Mouse (Mus musculus) gastrocnemius, postnatal 14 days (tissue): ENCODE data around the gene Tenm4. TPM values are rescaled to one million over a fixed set of nuclear protein-coding genes. Genes with fewer than 3 reads are reported as not detected.

Experiments
- DNase-seq: peaks from one replicate; pipeline ENCODE4 v3.0.0; 2021; ENCODE audit warnings: mixed read lengths
- intact Hi-C: fragments of 180-260 bp; cut with DNase I; formaldehyde crosslinking; loops from one replicate; pipeline ENCODE4 v1.15.1; 2025; ENCODE audit warnings: low total_unique reads
- total RNA-seq, 2 experiments: library from RNA; stranded (reverse); gene quantifications; 2 replicates each; pipeline ENCODE4 v1.2.3; 2021

Tenm4 gene
- total RNA-seq, 2 experiments from 2014 or later = 3.9 to 6.5 TPM

DNA sequence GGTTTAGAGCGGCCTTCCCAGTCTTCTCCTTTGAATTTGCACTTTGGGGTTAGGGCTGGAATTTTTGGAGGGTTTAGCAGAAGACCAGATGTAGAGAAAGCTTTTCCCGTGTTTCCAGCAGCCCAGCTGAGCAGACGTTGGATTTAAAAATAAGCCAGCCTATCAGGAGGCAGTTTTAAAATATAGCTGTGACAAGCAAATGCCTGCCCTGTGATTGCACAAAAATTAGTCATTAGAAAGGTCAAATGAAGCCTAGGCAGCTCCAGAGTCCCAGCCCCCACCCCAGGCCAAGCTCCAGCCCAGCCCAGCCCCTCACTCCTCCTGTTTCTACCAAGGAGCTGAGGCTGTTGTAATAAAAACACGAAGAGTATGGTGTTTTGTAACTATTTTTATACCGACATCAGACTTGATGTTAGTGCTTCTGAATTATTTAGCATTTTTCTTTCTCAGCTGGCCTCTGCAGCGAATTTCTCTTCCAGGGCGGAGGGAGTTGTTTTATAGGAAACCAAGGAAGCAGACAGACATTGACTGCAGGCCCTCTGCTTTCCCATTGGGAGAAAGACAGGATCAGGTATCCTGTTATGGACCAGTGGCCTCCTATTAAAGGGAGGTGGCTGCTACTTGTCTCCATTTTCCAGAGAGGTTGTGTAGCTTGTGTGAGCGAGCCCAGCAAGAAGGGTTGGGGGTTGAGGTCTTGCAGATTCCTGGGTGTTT is 59.1 kb downstream of the Tenm4 start:
- intact Hi-C loops = no loop called here

GRCm38 (mm10) chr7:96230720-96231241 is 59.7 kb downstream of the Tenm4 start:
- intact Hi-C loops = no loop called here
- DNase-seq = no peak

More for the DNA sequence above, 59.1 kb downstream of the Tenm4 start:
- no peak for DNase-seq

DNA sequence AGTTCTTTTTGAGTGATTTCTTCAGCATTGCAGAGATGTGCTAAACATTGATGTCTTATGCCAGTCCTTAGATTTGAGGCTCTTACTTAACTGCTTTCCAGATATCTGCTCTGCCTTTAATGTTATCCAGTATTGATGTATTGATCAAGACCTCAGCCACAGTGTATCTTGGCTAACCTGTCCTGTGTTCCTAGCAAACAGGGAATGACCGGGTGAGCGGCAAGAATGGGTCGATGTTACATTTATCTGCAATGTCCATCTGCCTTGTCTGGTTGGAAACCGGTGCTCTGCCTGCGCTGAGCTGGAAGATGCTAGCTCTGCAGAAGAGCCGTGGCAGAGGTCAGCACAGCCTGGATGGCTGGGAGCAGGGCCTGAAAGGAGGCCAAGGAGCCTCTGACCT is 64.8 kb downstream of the Tenm4 start:
- no peak for DNase-seq
- intact Hi-C loops = no loop called here

DNA sequence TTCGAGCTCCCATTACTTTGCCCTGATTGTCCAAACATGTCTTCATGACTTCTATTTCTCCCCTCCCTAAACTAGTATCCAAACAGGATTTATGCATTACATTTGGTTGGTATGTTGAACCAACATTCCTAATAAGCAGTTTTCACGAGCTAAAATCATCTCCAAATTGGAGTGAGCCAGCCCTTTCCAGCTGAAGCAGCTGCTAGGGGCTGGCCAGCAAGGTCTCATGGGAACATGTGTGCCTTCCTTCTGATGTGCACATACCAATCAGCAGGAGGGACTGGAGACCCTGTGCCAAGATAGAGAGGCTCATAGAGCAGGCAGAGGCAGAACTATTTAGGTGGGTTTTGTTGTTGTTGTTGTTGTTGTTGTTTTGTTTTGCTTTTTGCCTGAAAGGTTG is 69.6 kb downstream of the Tenm4 start:
- intact Hi-C loops = no loop called here
- DNase-seq = peak; percentile 37

DNA sequence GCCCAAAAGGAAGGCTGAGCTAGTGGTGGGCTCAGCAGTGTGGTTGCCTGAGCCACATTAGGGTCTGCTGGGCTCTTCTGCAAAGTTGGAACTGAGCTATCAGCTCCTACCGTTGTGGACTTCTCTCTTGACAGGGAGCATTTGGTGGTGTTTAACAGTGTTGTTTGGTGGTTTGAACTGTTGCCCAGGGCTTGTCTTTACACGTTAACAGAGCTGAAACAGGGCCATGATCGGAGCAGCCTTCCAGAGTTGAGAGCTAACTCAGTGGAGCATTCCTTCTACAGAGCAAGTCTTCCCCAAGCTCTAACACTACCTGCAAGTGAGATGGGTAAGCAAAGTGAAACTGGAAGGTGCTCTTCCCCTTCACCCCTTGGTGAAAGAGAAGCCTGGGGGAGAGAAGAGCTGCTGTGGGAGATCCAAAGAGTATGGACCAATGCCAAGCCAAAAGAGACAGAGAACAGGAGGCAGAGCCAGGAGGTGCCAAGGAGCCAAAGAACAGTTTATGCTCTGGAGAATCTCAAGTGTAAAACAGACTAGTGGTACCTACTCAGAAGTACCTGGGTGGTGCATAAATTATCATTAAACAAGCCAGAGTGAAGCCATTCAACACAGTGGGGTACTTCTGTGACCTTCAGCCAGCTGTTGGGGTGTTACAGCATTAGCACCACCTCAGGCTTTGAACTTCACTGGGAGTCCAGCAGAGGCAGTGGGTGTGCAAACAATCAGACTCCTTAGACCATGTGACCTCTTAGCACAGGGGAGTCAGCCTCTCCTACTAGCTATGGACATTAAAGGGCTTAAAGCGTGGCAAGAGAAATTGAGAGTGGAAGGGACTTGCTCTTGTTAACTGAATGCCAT is 71.5 kb downstream of the Tenm4 start:
- intact Hi-C loops = no loop called here
- DNase-seq = no peak

- no peak for DNase-seq
- intact Hi-C loops = no loop called here
Measured at GRCm38 (mm10) chr7:96244796-96245195, 73.8 kb downstream of the Tenm4 start.

GRCm38 (mm10) chr7:96259630-96260029 is 88.6 kb downstream of the Tenm4 start:
- no peak for DNase-seq
- intact Hi-C loops = no loop called here

DNA sequence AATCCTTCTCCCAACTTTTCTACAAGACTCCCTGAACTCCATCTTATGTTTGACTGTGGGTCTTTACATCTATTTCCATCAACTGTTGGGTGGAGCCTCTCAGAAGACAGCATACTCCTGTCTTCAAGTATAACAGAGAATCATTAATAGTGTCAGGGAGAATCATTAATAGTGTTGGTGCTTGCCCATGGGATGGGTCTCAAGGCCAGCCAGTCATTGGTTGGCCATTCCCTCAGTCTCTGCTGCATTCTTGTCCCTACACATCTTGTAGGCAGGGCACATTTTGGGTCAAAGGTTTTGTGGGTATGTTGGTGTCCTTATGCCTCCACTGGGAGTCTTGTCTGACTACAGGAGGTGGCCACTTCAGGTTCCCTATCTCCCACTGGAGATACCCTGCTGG is 91.1 kb downstream of the Tenm4 start:
- intact Hi-C loops = no loop called here

GRCm38 (mm10) chr7:96265941-96266340 is 94.9 kb downstream of the Tenm4 start:
- intact Hi-C loops = no loop called here
- DNase-seq = peak; percentile 23

More for the DNA sequence above, 91.1 kb downstream of the Tenm4 start:
- no peak for DNase-seq

GRCm38 (mm10) chr7:96267266-96267665 is 96.2 kb downstream of the Tenm4 start:
- DNase-seq = peak; percentile 19
- intact Hi-C loops = no loop called here

GRCm38 (mm10) chr7:96270684-96271083 is 99.6 kb downstream of the Tenm4 start:
- intact Hi-C loops = no loop called here
- DNase-seq = no peak

GRCm38 (mm10) chr7:96272068-96272467 is 101.0 kb downstream of the Tenm4 start:
- DNase-seq = no peak
- intact Hi-C loops = no loop called here

DNA sequence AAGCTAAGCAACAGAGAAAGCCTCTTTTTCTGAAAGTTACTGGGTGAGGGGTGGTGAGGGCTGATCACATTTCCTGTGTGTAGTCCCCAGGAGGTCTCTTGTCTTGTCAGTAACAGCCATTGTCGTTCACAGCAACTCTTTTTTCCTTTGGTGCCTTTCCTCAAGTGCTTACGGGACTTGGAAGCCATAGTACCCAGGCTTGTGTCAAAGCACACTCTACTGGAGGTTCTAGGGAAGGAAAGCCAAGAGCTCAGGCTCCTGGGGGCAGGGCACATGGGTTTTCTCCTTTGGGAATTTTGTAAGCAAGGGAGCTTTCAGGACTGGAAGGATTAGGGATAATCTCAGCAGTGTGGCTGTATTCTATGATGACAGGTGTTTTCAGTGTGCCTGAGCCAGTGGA is 103.4 kb downstream of the Tenm4 start:
- DNase-seq = no peak
- intact Hi-C loops = no loop called here

- intact Hi-C loops = no loop called here
- no peak for DNase-seq
Measured at GRCm38 (mm10) chr7:96277550-96277949, 106.5 kb downstream of the Tenm4 start.

GRCm38 (mm10) chr7:96278378-96278777 is 107.3 kb downstream of the Tenm4 start:
- no peak for DNase-seq
- intact Hi-C loops = no loop called here

DNA sequence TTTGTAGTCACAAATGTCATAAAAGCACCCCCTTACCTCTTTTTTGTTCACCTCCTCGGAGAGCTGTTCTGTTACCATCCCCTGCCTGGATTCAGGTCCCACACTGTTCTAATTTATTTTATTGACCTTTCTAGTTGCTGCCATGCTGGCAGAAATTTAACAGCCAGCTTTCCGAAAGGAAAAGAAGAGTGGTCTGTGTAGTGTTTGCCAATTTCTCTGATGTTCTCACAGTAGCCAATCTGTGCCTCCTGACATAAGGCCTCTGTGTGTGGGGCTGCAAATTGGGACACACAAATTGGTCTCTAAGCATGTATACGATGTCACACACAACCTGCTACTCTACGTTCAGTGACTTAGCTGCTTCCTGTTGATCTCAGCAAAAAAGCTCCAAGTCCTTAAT is 109.7 kb downstream of the Tenm4 start:
- intact Hi-C loops = no loop called here
- DNase-seq = no peak

GRCm38 (mm10) chr7:96290576-96290975 is 119.5 kb downstream of the Tenm4 start:
- intact Hi-C loops = no loop called here
- no peak for DNase-seq

DNA sequence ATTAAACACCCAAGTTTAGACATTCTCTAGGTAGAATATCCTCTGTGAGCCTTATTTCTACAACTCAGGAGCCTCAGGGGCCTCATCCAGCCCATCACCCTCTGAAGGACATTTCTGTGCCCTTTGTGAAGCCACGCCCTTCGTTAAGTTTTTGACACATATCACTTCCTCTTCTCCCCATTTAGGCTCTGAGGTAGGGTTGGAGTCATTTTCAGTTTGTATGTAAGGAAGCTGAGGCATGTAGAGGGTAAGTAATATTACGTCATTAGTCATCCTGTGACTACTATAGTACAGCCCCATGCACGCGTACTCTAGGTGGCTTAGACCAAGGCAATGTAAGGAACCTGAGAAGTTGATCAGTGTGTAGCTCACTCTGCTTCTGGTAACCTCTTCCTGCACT is 124.9 kb downstream of the Tenm4 start:
- DNase-seq = no peak
- intact Hi-C loops = no loop called here

DNA sequence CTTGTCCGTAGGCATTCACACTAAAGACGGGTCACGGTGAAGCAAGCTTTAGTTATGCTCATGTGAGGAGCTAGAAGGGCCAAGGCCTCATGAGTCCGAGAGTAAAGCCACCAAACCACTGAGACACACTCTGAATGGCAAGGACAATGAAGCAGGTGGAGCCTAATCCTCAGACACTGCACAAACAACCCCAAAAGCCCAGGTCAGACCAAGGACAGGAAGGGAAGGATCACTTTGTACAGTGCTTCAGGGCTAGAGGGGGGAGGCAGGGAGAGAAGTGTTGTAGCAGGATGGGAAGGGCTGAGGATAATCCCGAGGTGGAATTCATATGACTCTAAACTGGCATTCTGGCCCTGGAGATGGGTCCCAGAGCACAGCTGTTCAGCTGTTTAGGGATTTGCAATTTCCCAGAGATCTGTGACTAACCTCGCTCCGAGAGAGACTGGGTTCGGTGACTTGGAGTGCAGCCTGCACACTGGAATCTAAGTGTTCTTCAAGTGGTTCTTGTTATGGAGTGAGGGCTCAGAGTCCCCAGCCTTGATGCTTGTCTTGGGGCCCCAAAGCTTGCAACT is 129.9 kb downstream of the Tenm4 start:
- no peak for DNase-seq
- intact Hi-C loops = no loop called here

GRCm38 (mm10) chr7:96301813-96302212 is 130.8 kb downstream of the Tenm4 start:
- intact Hi-C loops = no loop called here
- no peak for DNase-seq
